Mouse (Mus musculus) brain, adult 2 months (tissue): ENCODE measurements around the gene Olfr397.

ENCODE experiments used
- DNase-seq: peaks from one replicate; pipeline ENCODE4 v3.0.0; 2011; ENCODE audit warnings: low read depth, low spot score

Gene Olfr397

DNA sequence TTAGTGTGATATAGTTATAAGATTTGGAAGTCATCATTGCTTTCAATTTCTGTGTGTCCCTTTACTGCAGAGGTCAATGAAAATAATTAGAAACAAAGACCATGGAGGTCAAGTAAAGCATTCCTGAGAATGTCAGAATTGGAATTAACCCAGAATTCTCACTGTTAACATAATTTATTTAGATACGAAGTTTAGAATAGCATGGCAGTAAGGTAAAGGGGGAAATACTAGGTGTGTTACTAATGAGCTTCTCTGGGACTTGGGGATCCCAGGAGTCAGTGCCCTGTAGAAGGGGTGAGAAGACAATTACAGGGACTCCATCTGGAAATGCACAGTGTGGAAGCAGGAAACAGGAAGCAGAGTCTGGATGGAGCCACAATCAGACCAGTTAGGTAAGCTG, at the start of gene Olfr397:
Gene Olfr397 (plus strand): TSS at position 301 of the 400 bp plus-strand sequence.
- DNase-seq: no peak

DNA sequence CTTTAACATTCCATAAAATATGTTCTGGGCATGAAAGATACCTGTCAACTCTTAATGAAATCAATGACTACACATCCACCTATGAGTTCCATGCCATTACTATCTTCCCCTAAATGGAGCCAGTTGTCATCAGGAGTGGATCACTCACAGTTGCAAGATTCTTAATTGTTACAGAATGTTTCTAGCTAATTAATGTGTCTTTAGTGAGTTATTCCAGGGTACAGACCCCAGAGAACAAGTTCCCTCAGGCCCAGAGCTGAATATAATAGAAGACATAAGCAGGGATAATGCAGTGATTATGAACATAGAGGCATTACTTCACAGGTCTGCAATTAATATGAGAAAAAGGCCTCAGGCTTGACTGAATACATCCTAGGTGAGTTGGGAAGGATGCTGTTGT, 24.2 kb upstream of the Olfr397 start, which contains the start of gene Olfr23:
Gene Olfr23 (plus strand): TSS at position 301 of the 400 bp plus-strand sequence.
- no peak for DNase-seq

DNA sequence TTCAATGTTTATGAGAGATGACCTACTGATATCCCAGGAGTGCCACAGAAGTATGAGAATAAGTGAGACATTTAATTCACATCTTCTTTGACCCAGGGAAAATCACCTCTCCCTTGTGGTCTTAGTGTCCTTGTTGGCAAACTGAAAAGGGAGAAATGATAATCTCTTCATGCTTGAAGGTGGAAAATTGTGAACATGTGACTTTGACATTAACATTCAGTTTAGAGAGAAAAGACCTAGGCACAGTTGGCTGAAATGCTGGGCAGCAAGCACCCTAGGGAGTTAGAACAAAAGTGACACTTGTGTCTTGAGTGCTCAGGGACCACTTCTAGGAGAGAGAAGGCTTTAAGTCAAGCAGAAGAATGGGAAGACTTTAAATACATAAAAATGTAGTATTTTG, 29.7 kb downstream of the Olfr397 start, which contains the start of gene Olfr398:
Gene Olfr398 (minus strand): TSS at position 101 of the 400 bp plus-strand sequence.
- DNase-seq: no peak

DNA sequence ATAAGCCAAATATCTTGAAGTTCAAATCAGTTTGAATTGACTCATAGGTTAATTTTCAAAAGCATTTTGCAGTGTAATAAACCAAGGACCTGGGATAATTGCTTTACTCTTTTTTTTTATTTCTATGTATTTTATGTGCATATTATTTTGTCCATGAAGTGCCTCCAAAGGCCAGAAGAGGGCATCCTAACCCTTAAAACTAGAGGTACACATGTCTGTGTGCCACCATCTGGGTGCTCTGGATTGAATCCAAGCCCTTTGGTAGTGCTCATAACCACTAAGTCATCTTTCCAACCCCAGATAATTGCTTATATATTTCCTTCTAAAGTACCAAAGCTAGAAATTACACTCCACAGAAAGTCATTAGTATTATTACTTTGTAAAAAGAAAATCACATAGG, 32.5 kb downstream of the Olfr397 start:
- DNase-seq: peak; percentile 2
